Mouse (Mus musculus): Measurements from ENCODE around the gene Pfn2. TPM values are rescaled to one million over a fixed set of nuclear protein-coding genes. Genes with fewer than 3 reads are reported as not detected.

Pfn2 gene
- polyA plus RNA-seq (2015; fragmentation: Nextera tagmentation; extraction: Ambion mirVana): 65.1 and 71.3 TPM in 2 replicates

- Histone ChIP-seq H3K4me1 (replicated peaks; ENCODE audit: control insufficient read depth, insufficient read depth, low read length) (peaks cover 10% of the 10 kb centered on the region), H3K9me3 (ENCODE audit: control insufficient read depth, low read length) (no peaks in the 10 kb centered on the region), H3K4me3 (ENCODE audit: low read length) (peak within 1 kb of the TSS; percentile 98), H3K27me3 (ENCODE audit: control insufficient read depth, insufficient read depth, low read depth, low read length) (no peaks in the 10 kb centered on the region), H3K36me3 (ENCODE audit: control insufficient read depth, insufficient read depth, low read length) (no peaks in the 10 kb centered on the region), H3K4me2 (ENCODE audit: low read depth, low read length) (peak within 1 kb of the TSS; percentile 88), H3K9ac (ENCODE audit: low read length) (peak within 1 kb of the TSS; percentile 87), H3K27ac (ENCODE audit: low read length) (peak within 1 kb of the TSS; percentile 85)
- 0% methylated on average over 30 of the region's 52 CpGs for WGBS
- peak; percentile 88 for ATAC-seq (ENCODE audit: low read depth)
Observed at GRCm38 (mm10) chr3:57847760-57848185, at the start of gene Pfn2. Pfn2 (minus strand) TSS chr3:57848079.

GRCm38 (mm10) chr3:57882945-57883344, 35.1 kb upstream of the Pfn2 start:
- H3K4me1 ChIP-seq (replicated peaks; ENCODE audit: control insufficient read depth, insufficient read depth, low read length): no peaks in the 10 kb centered on the region
- no peak overlapping the region for H3K9ac ChIP-seq (ENCODE audit: low read length)
- WGBS: 72% methylated on average over 3 of the region's 3 CpGs
- H3K36me3 ChIP-seq (ENCODE audit: control insufficient read depth, insufficient read depth, low read length): no peaks in the 10 kb centered on the region
- no peaks in the 10 kb centered on the region; the same call in 1 of the 2 replicates for H3K9me3 ChIP-seq (ENCODE audit: control insufficient read depth, low read length)
- no peak overlapping the region for H3K4me3 ChIP-seq (ENCODE audit: low read length)
- no peak overlapping the region for H3K27ac ChIP-seq (ENCODE audit: low read length)
- no peak for ATAC-seq (ENCODE audit: low read depth)
- no peaks in the 10 kb centered on the region for H3K27me3 ChIP-seq (ENCODE audit: control insufficient read depth, insufficient read depth, low read depth, low read length)
- no peak overlapping the region for H3K4me2 ChIP-seq (ENCODE audit: low read depth, low read length)

- Histone ChIP-seq H3K36me3 (ENCODE audit: control insufficient read depth, insufficient read depth, low read length) (no peaks in the 10 kb centered on the region), H3K4me2 (ENCODE audit: low read depth, low read length) (peak overlapping the region; percentile 88), H3K9me3 (ENCODE audit: control insufficient read depth, low read length) (no peaks in the 10 kb centered on the region), H3K27me3 (ENCODE audit: control insufficient read depth, insufficient read depth, low read depth, low read length) (no peaks in the 10 kb centered on the region), H3K4me3 (ENCODE audit: low read length) (peak overlapping the region; percentile 98), H3K9ac (ENCODE audit: low read length) (peak overlapping the region; percentile 87), H3K27ac (ENCODE audit: low read length) (peak overlapping the region; percentile 85), H3K4me1 (replicated peaks; ENCODE audit: control insufficient read depth, insufficient read depth, low read length) (peaks cover 10% of the 10 kb centered on the region)
- peak; percentile 94 for ATAC-seq (ENCODE audit: low read depth)
- WGBS: under 1% methylated on average over 72 of the region's 104 CpGs
Observed at GRCm38 (mm10) chr3:57846912-57847759, 743 bp downstream of the Pfn2 start.

GRCm38 (mm10) chr3:57846662-57846911, 1.3 kb downstream of the Pfn2 start:
- peak overlapping the region; percentile 87 for H3K9ac ChIP-seq (ENCODE audit: low read length)
- peak overlapping the region; percentile 98 for H3K4me3 ChIP-seq (ENCODE audit: low read length)
- no peaks in the 10 kb centered on the region for H3K27me3 ChIP-seq (ENCODE audit: control insufficient read depth, insufficient read depth, low read depth, low read length)
- no peak; the same call in 1 of the 2 replicates for ATAC-seq (ENCODE audit: low read depth)
- H3K4me2 ChIP-seq (ENCODE audit: low read depth, low read length): peak overlapping the region; percentile 88
- H3K27ac ChIP-seq (ENCODE audit: low read length): peak overlapping the region; percentile 85
- peaks cover 10% of the 10 kb centered on the region for H3K4me1 ChIP-seq (replicated peaks; ENCODE audit: control insufficient read depth, insufficient read depth, low read length)
- 3% methylated on average over 9 of the region's 9 CpGs for WGBS
- H3K36me3 ChIP-seq (ENCODE audit: control insufficient read depth, insufficient read depth, low read length): peaks cover under 1% of the 10 kb centered on the region; the same call in 1 of the 2 replicates
- H3K9me3 ChIP-seq (ENCODE audit: control insufficient read depth, low read length): no peaks in the 10 kb centered on the region

DNA sequence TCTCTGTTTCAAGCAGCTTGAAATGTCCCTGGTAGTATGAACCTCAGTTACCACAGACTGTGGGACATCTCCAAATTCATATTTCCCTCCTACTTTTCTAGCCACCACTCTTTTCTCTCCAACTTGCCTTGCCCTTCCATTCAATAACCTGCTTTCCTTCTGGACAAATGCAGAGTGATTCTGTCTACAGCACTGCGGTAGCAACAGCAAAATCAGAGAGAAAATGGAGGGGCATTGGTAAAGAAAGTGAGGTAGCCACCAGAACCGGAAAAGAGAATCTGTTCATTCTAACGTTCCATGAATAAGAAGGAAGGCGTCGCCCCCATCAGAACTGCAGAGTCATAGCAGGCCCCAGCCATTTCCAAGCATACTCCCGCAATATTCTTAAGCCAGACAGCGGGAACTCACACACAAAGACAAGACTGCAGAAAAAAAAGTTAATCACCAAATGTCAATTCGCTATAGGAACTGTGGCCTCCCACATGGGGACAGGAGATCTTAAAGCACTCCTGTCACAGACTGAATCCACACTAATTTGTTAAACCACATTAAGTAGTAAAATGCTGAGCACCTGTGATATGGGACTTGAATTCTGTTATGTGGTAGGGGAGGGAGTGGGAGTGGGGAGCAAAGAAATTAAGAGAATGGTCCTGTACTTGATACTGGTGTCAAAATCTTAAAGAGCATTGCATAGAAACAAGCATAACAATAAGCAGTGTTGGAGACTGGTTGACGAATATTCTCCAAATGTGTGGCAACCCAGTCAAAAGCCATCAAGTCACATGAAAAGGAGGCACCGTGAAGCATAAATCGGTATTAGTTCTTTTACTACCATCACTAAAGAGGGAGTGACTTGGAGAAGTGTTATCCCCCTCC, 1.9 kb downstream of the Pfn2 start:
- Histone ChIP-seq H3K27me3 (ENCODE audit: control insufficient read depth, insufficient read depth, low read depth, low read length) (no peaks in the 10 kb centered on the region), H3K4me1 (replicated peaks; ENCODE audit: control insufficient read depth, insufficient read depth, low read length) (peaks cover 10% of the 10 kb centered on the region), H3K36me3 (ENCODE audit: control insufficient read depth, insufficient read depth, low read length) (peaks cover 4% of the 10 kb centered on the region; the same call in 1 of the 2 replicates), H3K4me3 (ENCODE audit: low read length) (peak overlapping the region; percentile 98), H3K4me2 (ENCODE audit: low read depth, low read length) (peak overlapping the region; percentile 88), H3K9me3 (ENCODE audit: control insufficient read depth, low read length) (no peaks in the 10 kb centered on the region), H3K27ac (ENCODE audit: low read length) (no peak overlapping the region), H3K9ac (ENCODE audit: low read length) (peak overlapping the region; percentile 87)
- 14% methylated on average over 11 of the region's 11 CpGs for WGBS
- no peak for ATAC-seq (ENCODE audit: low read depth)

- Histone ChIP-seq H3K27me3 (ENCODE audit: control insufficient read depth, insufficient read depth, low read depth, low read length) (no peaks in the 10 kb centered on the region), H3K9ac (ENCODE audit: low read length) (no peak overlapping the region), H3K36me3 (ENCODE audit: control insufficient read depth, insufficient read depth, low read length) (peaks cover 4% of the 10 kb centered on the region; the same call in 1 of the 2 replicates), H3K27ac (ENCODE audit: low read length) (no peak overlapping the region), H3K4me2 (ENCODE audit: low read depth, low read length) (no peak overlapping the region), H3K4me3 (ENCODE audit: low read length) (no peak overlapping the region), H3K9me3 (ENCODE audit: control insufficient read depth, low read length) (no peaks in the 10 kb centered on the region), H3K4me1 (replicated peaks; ENCODE audit: control insufficient read depth, insufficient read depth, low read length) (peaks cover 10% of the 10 kb centered on the region)
- ATAC-seq (ENCODE audit: low read depth): no peak
Observed at GRCm38 (mm10) chr3:57843775-57844174, 4.1 kb downstream of the Pfn2 start.

DNA sequence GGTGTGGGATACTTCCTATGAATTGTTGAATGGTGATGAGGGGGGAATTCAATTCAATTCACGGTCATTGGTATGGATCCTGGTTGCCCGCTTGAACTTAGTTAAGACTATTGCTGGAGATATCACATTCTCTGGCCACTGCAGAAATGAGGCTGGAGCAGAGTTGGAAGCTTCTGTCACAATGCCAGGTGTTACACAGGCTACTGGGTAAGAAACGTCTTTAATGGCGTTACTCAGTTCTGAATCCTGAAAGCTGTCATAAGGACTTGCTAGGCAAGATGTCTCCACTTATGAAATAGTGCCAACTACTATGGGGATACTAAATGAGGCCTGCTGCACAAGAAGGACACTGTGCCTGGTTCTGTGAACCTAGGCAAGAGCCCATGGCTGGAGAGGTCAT, 11.0 kb downstream of the Pfn2 start:
- WGBS: 85% methylated on average over 4 of the region's 4 CpGs
- no peak for ATAC-seq (ENCODE audit: low read depth)
- no peak overlapping the region for H3K9ac ChIP-seq (ENCODE audit: low read length)

DNA sequence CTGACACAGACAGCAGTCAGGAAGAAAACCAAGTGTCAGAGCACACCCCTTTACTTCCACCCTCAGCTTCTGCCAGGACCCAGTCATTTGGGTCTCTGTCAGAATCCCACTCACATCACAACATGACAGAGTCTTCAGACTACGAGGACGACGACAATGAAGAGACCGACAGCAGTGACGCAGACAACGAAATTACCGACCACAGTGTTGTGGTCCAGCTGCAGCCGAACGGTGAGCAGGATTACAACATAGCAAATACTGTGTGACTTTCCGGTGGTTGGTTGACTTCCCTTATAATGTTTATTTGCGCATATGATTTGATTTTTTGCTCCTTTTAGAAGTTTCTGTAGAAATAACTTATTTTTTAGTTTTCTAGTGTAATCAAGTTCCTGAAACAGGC, 14.3 kb downstream of the Pfn2 start:
- Histone ChIP-seq H3K4me3 (ENCODE audit: low read length) (no peak overlapping the region), H3K36me3 (ENCODE audit: control insufficient read depth, insufficient read depth, low read length) (no peaks in the 10 kb centered on the region; the same call in 1 of the 2 replicates), H3K27me3 (ENCODE audit: control insufficient read depth, insufficient read depth, low read depth, low read length) (no peaks in the 10 kb centered on the region), H3K27ac (ENCODE audit: low read length) (no peak overlapping the region), H3K9me3 (ENCODE audit: control insufficient read depth, low read length) (no peaks in the 10 kb centered on the region), H3K4me1 (replicated peaks; ENCODE audit: control insufficient read depth, insufficient read depth, low read length) (no peaks in the 10 kb centered on the region), H3K4me2 (ENCODE audit: low read depth, low read length) (no peak overlapping the region), H3K9ac (ENCODE audit: low read length) (no peak overlapping the region)
- 90% methylated on average over 11 of the region's 11 CpGs for WGBS
- no peak for ATAC-seq (ENCODE audit: low read depth)

More for the DNA sequence above, 11.0 kb downstream of the Pfn2 start:
- Histone ChIP-seq H3K9me3 (ENCODE audit: control insufficient read depth, low read length) (no peaks in the 10 kb centered on the region), H3K4me2 (ENCODE audit: low read depth, low read length) (no peak overlapping the region), H3K27ac (ENCODE audit: low read length) (no peak overlapping the region), H3K27me3 (ENCODE audit: control insufficient read depth, insufficient read depth, low read depth, low read length) (no peaks in the 10 kb centered on the region), H3K4me3 (ENCODE audit: low read length) (no peak overlapping the region), H3K4me1 (replicated peaks; ENCODE audit: control insufficient read depth, insufficient read depth, low read length) (no peaks in the 10 kb centered on the region), H3K36me3 (ENCODE audit: control insufficient read depth, insufficient read depth, low read length) (peaks cover 4% of the 10 kb centered on the region)

GRCm38 (mm10) chr3:57825866-57826265, 22.0 kb downstream of the Pfn2 start:
- H3K9me3 ChIP-seq (ENCODE audit: control insufficient read depth, low read length): no peaks in the 10 kb centered on the region

More at GRCm38 (mm10) chr3:57825866-57826265, 22.0 kb downstream of the Pfn2 start:
- Histone ChIP-seq H3K4me3 (ENCODE audit: low read length) (no peak overlapping the region), H3K4me2 (ENCODE audit: low read depth, low read length) (no peak overlapping the region), H3K27me3 (ENCODE audit: control insufficient read depth, insufficient read depth, low read depth, low read length) (no peaks in the 10 kb centered on the region), H3K4me1 (replicated peaks; ENCODE audit: control insufficient read depth, insufficient read depth, low read length) (no peaks in the 10 kb centered on the region), H3K36me3 (ENCODE audit: control insufficient read depth, insufficient read depth, low read length) (no peaks in the 10 kb centered on the region), H3K9ac (ENCODE audit: low read length) (no peak overlapping the region), H3K27ac (ENCODE audit: low read length) (no peak overlapping the region)
- WGBS: 89% methylated on average over 3 of the region's 3 CpGs
- no peak for ATAC-seq (ENCODE audit: low read depth)
